Mouse (Mus musculus): ENCODE results near the gene Actn4.

Gene Actn4

DNA sequence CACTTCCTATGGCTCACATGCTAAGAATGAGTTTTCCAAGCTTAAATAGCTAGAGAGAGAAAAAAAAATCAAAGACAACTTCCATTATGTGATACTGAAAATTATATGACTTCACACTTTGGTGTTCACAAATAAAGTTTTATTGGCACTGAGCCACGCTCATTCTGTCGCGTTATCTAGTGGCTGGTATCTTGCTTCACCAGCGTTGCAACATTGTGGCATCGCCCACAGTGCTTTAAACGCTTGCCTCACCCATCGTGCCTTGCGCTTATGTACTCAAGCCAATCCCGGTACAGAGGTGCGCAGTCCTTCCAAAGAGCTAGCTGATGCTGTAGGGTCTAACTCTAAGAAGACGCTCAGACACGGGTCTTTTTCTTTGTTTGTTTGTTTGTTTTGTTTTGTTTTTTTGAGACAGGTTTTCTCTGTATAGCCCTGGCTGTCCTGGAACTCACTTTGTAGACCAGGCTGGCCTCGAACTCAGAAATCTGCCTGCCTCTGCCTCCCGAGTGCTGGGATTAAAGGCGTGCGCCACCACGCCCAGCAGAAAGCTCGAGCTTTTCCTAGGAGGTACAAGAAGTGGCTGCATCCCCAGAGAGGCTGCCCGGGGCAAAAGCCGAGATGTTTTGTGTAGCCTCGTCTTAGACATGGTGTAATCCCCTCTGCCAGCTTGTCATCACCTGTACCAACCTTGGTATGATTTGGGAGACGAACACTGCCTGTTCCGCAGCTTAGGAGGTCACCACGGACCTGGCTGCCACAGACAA is 91.1 kb downstream of the Actn4 start:
- TF ChIP-seq GATA4 (IDR thresholded peaks at IDR 0.05; ENCODE audit: insufficient replicate concordance, low read length): no peak

DNA sequence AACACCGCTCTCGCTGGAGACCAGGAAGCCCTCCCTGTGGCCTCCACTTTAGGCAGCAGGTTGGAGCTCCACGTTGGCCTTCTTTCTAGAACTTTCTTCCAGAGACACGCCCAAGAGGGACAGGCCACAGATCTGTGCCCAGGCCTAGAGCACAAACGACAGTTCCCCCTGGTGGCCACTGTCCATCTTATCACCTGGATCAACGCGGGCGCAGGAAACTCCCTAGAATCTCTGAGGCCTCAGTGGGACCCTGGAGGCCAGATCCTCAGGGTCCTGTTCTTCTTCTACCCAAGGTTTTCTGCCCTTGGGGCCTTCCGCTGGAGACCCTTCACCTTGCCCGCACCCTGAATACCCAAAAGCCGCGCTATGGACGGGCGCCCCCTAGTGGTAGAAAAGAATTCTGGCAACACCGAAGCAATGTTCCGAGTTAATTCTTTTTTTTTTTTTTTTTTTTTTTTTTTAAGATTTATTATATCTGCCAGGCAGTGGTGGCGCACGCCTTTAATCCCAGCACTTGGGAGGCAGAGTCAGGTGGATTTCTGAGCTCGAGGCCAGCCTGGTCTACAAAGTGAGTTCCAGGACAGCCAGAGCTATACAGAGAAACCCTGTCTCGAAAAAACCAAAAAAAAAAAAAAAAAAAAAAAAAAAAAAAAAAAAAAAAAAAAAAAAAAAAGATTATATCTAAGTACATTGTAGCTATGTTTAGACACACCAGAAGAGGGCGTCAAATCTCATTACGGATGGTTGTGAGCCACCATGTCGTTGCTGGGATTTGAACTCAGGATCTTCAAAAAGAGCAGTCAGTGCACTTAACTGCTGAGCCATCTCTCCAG is 94.4 kb downstream of the Actn4 start:
- TF ChIP-seq GATA4 (IDR thresholded peaks at IDR 0.05; ENCODE audit: insufficient replicate concordance, low read length): peak; percentile 68; the same call in 1 of the 2 replicates

DNA sequence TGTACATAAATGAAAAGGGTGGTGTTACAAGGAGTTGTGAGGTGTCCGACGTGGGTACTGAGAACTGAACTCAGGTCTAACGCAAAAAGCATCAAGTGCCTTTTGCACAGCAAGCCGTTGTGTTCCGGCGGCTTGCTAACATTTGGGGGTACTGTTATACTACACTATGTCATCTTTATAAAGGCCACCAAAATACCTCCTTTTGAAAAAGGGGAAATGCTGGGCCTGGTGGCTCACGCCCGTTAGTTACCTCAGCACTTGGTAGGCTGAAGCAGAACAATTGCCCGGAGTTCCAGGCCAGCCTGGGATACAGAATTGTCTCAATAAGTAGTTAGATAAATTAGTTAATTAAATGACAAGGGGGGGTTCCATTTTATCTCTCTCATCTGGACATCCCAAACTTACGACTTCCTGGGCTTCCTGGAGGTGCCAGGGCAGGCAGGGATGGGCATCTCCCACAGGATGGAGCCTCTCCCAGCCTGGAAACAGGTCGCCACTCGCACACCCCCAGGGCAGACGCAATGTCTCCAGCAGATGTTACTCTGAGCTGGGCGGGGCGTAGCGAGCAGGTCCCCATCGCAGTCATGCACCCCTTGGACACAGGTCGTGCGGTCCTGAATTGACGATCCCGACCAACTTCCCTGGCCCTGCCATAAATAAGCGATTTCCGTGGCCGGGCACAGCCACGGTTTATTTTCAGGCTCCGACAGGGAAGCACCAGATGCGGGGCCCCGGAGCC is 95.2 kb downstream of the Actn4 start:
- no peak for TF ChIP-seq GATA4 (IDR thresholded peaks at IDR 0.05; ENCODE audit: insufficient replicate concordance, low read length)

DNA sequence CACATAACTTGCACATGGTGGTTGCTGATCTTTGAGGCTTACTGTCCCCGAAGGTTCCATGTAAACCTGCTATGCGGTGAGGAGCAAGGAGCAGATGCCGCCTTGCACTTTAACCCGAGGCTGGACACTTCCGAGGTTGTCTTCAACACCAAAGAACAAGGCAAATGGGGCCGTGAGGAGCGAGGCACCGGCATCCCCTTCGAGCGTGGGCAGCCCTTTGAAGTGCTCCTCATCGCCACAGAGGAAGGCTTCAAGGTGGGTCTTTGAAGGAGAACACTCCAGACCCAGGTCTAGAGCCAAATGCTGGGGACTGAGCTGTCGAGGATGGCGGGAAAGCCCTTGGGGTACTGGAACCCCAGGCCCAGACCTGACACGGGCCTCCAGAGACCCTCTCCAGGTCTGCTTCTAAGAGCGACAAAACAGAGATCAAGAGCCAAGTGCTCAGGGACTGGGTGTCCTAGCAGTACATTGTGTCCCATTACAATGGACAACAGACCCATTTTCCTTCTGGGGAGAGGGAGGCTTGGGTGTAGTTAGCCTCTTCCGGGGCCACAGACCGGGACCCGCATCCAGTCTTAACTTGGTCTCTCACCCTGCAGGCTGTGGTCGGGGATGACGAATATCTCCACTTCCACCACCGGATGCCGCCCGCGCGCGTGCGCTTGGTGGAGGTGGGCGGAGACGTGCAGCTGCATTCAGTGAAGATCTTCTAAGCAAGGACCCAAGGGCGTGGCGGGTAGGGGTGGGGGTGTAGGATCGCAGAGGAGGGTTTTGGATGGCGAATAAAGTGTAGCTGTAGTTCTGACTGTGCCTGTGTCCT is 96.4 kb downstream of the Actn4 start:
- no peak for TF ChIP-seq GATA4 (IDR thresholded peaks at IDR 0.05; ENCODE audit: insufficient replicate concordance, low read length)

DNA sequence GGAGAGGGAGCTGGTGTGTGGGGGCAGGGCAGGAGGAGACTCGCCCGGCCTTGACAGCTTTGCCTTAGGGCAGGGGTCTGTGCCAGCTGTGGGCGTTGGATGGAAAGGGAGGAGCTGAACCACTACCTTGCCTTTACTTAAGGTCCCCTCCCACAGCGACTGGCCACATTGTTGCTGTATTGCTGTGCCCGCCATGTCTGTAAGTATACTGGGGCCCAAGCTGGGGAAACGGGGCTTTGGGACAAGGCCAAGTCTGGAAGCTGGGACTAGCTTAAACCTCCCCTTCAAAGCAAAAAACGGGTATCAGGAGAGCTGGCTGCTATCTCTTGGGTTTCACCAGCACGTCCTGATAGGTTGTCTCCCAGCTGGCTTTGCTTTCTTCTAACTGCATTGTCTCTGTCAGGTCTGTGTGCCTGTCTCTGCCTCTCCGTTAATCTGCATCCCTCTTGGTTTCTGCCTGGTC is 97.8 kb downstream of the Actn4 start:
- TF ChIP-seq GATA4 (IDR thresholded peaks at IDR 0.05; ENCODE audit: insufficient replicate concordance, low read length): no peak

DNA sequence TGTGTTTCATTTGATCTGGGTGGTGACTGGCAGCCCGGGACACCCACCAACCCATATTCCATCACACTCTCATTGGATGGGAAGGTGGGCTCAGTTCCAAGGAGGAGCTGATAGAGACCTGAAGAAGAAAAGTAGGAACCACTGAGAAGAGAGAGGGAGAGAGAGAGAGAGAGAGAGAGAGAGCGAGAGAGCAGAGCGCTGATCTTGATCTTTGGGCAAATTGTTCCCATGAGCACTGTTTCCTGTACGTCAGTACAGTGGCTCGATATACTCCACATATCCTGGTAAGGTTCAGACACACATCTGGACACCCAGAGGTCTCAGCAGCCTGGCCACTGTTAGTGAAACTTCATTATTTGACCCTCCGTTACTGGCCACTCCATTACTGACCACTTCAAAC is 98.6 kb downstream of the Actn4 start, which contains the start of gene Lgals7:
Lgals7 (plus strand) TSS at position 314 of the 400 bp plus-strand sequence.
- no peak for TF ChIP-seq GATA4 (IDR thresholded peaks at IDR 0.05; ENCODE audit: insufficient replicate concordance, low read length)

DNA sequence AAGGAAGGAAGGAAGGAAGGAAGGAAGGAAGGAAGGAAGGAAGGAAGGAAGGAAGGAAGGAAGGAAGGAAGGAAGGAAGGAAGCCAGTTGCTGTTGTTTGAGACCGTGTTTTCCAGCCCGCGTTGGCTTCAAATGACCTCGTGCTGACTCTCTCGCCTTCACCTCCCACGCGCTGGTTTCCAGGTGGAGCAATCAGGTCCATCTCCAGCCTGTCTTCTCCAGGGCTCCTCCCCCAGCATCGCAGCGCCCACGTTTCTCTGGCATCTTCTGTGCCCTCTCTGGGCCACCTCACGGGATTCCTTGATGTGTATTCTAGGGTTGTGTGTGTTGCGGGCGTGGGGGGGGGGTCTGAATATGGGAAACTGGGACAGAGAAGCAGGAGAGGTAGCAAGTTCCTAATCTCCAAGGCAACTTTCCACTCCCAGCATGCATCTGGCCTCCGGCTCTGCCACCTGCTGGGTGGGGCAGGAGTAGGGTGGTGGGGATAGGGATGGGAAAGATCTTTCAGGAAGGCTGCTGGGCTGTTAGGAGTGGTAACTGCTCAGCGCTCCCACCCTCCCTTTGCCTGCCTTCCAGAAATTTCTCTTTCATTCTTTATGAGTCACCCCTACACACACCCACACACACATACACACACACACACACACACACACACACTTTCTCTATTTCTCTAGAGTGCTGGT is 99.2 kb downstream of the Actn4 start:
- TF ChIP-seq GATA4 (IDR thresholded peaks at IDR 0.05; ENCODE audit: insufficient replicate concordance, low read length): no peak

DNA sequence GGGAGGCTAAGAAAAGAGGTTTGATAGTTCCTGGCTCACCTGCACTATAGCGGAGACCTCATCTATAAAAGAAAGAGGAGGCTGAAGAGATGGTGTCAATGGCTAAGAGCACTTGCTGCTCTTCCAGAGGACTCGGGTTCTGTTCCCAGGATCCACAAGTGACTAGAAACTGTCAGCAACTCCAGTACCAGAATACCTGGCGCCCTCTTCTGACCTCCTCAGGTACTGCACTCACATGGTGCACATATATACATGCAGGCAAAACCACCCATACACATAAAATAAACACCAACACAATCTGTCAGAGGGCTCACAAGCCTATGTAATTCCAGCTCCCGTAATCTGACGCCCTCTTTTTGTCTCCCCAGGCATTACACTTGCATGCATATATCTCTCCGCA is 101.2 kb downstream of the Actn4 start:
- TF ChIP-seq GATA4 (IDR thresholded peaks at IDR 0.05; ENCODE audit: insufficient replicate concordance, low read length): no peak

DNA sequence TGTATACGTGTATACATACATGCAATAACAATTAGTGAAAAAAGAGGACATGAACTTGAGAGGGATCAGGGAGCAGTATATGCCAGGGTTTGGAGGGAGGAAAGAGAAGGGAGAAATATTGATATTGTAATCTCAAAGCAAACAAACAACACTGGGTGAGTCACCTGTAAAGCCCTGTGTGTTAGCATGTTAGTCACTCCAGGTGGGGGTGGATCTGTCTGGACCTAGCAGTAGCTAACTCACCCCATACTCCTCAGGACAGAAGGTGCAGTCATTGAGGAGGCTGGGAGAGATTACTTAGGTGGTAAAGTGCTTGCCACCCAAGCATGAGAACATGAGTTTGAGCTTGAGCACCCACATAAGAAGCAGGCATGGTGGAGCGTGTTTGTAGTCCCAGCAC is 102.2 kb downstream of the Actn4 start:
- TF ChIP-seq GATA4 (IDR thresholded peaks at IDR 0.05; ENCODE audit: insufficient replicate concordance, low read length): no peak

DNA sequence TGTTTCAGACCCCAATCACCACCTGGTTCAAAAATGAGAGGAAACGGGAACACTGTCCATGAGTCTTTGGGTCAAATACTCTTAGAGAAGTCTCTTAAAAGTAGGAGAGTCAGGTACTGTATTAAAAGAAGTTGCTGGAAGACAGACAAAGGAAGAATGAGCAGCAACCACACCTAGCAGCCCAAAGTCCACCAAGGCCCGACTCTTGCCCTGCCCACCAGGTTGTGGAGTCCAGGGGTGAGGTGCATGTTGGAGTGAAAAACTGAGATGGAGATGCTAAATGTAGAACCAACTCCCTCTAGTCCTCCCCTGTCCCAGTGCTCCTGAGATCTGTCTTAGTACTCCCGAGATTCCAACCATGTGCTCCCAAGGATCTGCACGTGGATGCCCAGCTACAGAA is 111.5 kb downstream of the Actn4 start:
- no peak for TF ChIP-seq GATA4 (IDR thresholded peaks at IDR 0.05; ENCODE audit: insufficient replicate concordance, low read length)

DNA sequence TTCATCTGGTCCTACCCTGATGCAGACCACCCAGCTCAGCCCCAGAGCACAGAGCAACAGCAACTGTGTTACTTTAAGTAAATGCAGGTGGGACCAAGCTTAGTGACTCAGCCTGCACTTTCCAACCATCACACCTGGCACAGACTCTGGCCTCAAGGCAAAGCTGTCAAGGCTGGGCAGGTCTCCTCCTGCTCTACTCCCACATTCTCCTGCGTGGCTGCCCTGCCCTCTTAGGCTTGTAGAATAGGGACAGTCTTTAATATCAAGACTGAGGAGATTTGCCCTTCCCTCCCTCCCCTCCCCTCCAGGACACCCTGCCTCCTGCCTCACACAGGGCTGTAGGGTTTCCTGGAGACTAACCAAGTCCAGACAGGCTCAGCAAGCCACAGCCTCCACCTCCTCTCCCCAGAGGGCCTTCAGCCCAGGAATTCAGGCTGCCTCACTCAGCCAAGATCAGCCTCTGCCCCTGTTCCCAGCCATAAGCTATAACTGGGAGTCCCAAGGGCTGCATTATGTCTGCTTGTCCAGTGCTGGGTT is 112.4 kb downstream of the Actn4 start:
- no peak for TF ChIP-seq GATA4 (IDR thresholded peaks at IDR 0.05; ENCODE audit: insufficient replicate concordance, low read length)

DNA sequence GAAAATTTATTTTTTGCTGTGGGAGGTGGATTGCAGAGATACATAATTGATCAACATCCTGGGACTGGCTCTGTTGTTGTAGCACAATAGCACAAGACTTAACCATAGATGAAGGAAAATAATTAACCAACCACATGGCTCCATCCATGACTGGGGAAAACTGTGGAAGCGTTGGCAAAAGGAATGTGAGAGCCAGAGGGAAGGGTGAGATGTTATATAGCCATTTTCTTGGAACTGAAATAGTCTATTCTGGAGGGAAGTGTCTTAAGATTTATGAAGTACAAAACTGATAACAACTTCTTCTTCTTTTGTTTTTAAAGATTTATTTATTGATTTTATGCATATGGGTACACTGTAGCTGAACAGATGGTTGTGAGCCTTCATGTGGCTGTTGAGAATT is 114.9 kb downstream of the Actn4 start:
- no peak for TF ChIP-seq GATA4 (IDR thresholded peaks at IDR 0.05; ENCODE audit: insufficient replicate concordance, low read length)
